Mouse (Mus musculus) small intestine, adult 2 months (tissue): ENCODE data around the gene Zfp710.

Experiments used
- CTCF ChIP-seq: fragments of 200-500 bp; IDR thresholded peaks from 2 replicates; pipeline ENCODE4 v1.5.1; 2012; ENCODE audit warnings: low read depth, mild to moderate bottlenecking, control low read depth, inconsistent platforms, low read length, moderate library complexity, mixed read lengths; ENCODE audit not compliant: insufficient replicate concordance, insufficient read length; ENCODE audit errors: extremely low read depth
- POLR2A ChIP-seq: fragments of 200-500 bp; IDR thresholded peaks from 2 replicates; pipeline ENCODE4 v1.6.1; 2012; ENCODE audit warnings: low read depth, mild to moderate bottlenecking, control low read depth, inconsistent platforms, low read length, moderate library complexity

DNA sequence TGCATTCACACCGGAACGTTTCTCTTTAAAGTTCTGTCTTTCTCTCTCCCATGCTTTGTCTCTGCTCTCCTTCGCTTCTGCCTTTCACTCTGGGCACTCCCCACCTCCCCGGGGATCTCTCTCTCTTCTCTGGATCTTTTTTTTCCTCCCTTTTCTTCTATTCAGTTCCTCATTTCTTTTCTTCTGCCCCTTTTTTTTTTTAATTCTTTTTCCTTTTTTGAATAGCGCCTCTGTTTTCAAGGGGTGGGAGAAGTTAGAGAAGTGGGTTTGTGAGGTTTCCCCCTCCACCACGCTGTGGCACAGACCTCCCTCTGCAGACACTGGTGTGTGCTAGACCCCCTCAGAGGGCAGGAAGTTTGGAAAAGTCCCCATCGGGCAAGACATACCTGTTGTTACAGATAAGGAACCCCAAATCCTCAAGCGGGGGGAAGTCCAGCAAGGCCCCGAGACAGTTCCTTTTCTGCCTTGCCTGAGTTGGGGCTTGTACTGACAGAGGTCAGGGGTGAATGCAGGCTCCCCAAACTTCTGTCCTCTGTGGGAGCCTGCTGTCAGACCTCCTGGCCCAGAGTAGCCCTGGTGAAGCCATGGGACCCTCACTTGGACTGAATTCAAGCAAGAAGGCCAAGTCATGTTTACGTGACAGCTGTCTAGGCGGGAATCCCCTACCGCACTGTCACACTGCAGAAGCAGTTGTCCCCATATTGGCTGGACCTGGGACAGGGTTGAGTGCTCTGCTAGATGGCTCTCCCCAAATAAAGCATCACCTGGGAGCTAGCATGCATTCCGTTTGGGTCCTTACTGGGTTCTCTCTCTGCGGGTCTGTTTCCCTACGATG, 39.5 kb downstream of the Zfp710 start:
- no peak for TF ChIP-seq POLR2A
- TF ChIP-seq CTCF = no peak
